Mouse (Mus musculus): ENCODE measurements around the gene Eid2b. TPM values are rescaled to one million over a fixed set of nuclear protein-coding genes. Genes with fewer than 3 reads are reported as not detected.

Eid2b gene
- polyA plus RNA-seq, 1 experiment from 2014 or later = 7.9 TPM

GRCm38 (mm10) chr7:28269355-28269754 is 8.2 kb upstream of the Eid2b start:
- Histone ChIP-seq H3K4me2 (replicated peaks; ENCODE audit: low read depth) (no peak overlapping the region), H3K27me3 (ENCODE audit: control insufficient read depth, insufficient read depth, low read length) (no peaks in the 10 kb centered on the region), H3K36me3 (ENCODE audit: control insufficient read depth, insufficient read depth, low read length) (no peaks in the 10 kb centered on the region), H3K4me1 (replicated peaks; ENCODE audit: control insufficient read depth, insufficient read depth) (no peaks in the 10 kb centered on the region), H3K9me3 (ENCODE audit: control insufficient read depth, low read length) (no peaks in the 10 kb centered on the region), H3K27ac (replicated peaks) (no peak overlapping the region), H3K4me3 (ENCODE audit: low read depth, low read length) (no peak overlapping the region), H3K9ac (ENCODE audit: low read length) (no peak overlapping the region)
- ATAC-seq (ENCODE audit: low FRiP score, low TSS enrichment) (no peak), DNase-seq (ENCODE audit: low spot score) (no peak)
- WGBS = 91% methylated on average over 12 of the region's 12 CpGs
- TF ChIP-seq CTCF (IDR thresholded peaks at IDR 0.05; ENCODE audit: low read depth) = peak; percentile 54
- TF ChIP-seq EP300 (optimal IDR thresholded peaks at IDR 0.05) = no peak

DNA sequence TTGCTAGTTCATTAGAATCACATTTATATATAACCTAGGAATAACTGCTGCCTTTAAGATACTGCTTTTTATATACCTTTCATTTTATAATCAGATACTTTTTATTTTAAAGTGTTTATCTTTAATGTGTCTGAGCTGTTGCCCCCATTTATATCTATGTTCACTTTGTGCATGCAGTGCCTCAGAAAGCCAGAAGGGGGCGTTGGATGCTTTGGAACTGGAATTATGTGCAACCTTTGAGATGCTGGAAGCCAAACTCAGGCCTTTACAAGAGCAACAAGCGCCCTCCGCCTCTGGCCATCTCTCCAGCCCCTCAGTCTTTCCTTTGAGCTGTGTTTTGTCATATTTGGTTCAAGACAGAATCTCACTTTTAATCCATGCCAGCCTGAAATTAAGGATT is 5.8 kb upstream of the Eid2b start:
- H3K9ac ChIP-seq (ENCODE audit: low read length) = no peak overlapping the region
- H3K27me3 ChIP-seq (ENCODE audit: control insufficient read depth, insufficient read depth, low read length) = no peaks in the 10 kb centered on the region
- no peak overlapping the region for H3K4me3 ChIP-seq (ENCODE audit: low read depth, low read length)
- ATAC-seq (ENCODE audit: low FRiP score, low TSS enrichment) (no peak), DNase-seq (ENCODE audit: low spot score) (no peak)
- TF ChIP-seq EP300 (optimal IDR thresholded peaks at IDR 0.05) (no peak), CTCF (IDR thresholded peaks at IDR 0.05; ENCODE audit: low read depth) (peak; percentile 47)
- no peaks in the 10 kb centered on the region for H3K36me3 ChIP-seq (ENCODE audit: control insufficient read depth, insufficient read depth, low read length)
- H3K4me1 ChIP-seq (replicated peaks; ENCODE audit: control insufficient read depth, insufficient read depth) = no peaks in the 10 kb centered on the region
- 69% methylated on average over 3 of the region's 3 CpGs for whole genome bisulfite sequencing
- no peak overlapping the region for H3K27ac ChIP-seq (replicated peaks)
- no peak overlapping the region for H3K4me2 ChIP-seq (replicated peaks; ENCODE audit: low read depth)
- no peaks in the 10 kb centered on the region for H3K9me3 ChIP-seq (ENCODE audit: control insufficient read depth, low read length)

DNA sequence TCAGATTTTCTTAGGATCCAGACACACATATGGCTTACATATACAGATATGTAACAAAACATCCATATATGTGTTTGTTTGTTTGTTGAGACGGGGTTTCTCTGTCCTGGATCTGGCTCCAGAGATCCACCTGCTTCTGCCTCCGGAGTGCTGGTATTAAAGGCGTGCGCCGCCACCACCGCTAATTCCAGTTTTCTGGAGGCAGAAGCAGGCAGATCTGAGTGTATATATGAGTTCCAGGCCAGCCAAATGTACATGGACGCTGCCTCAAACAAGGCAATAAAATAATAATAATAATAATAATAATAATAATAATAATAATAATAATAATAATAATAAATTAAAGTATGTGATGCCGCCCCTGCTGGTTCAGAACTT is 313 bp upstream of the Eid2b start:
- no peak for ATAC-seq (ENCODE audit: low FRiP score, low TSS enrichment)
- WGBS = 59% methylated on average over 8 of the region's 8 CpGs
- Histone ChIP-seq H3K27ac (replicated peaks) (no peak overlapping the region), H3K9me3 (ENCODE audit: control insufficient read depth, low read length) (no peaks in the 10 kb centered on the region), H3K36me3 (ENCODE audit: control insufficient read depth, insufficient read depth, low read length) (no peaks in the 10 kb centered on the region), H3K27me3 (ENCODE audit: control insufficient read depth, insufficient read depth, low read length) (no peaks in the 10 kb centered on the region), H3K4me3 (ENCODE audit: low read depth, low read length) (no peak overlapping the region), H3K9ac (ENCODE audit: low read length) (no peak overlapping the region), H3K4me1 (replicated peaks; ENCODE audit: control insufficient read depth, insufficient read depth) (0 out of 2 replicates have a peak, but pooled peaks cover 2% of the 10 kb centered on the region), H3K4me2 (replicated peaks; ENCODE audit: low read depth) (no peak overlapping the region)
- DNase-seq (ENCODE audit: low spot score) = no peak
- TF ChIP-seq EP300 (optimal IDR thresholded peaks at IDR 0.05) (no peak), CTCF (IDR thresholded peaks at IDR 0.05; ENCODE audit: low read depth) (no peak)

- Histone ChIP-seq H3K27me3 (ENCODE audit: control insufficient read depth, insufficient read depth, low read length) (no peaks in the 10 kb centered on the region), H3K4me3 (ENCODE audit: low read depth, low read length) (peak overlapping the region; percentile 68), H3K9ac (ENCODE audit: low read length) (peak overlapping the region; percentile 82), H3K27ac (replicated peaks) (peak overlapping the region; percentile 84; the same call in 1 of the 2 replicates), H3K9me3 (ENCODE audit: control insufficient read depth, low read length) (no peaks in the 10 kb centered on the region), H3K36me3 (ENCODE audit: control insufficient read depth, insufficient read depth, low read length) (no peaks in the 10 kb centered on the region), H3K4me1 (replicated peaks; ENCODE audit: control insufficient read depth, insufficient read depth) (0 out of 2 replicates have a peak, but pooled peaks cover 2% of the 10 kb centered on the region), H3K4me2 (replicated peaks; ENCODE audit: low read depth) (peak overlapping the region; percentile 93)
- no peak for ATAC-seq (ENCODE audit: low FRiP score, low TSS enrichment)
- WGBS = 80% methylated on average over 7 of the region's 7 CpGs
- DNase-seq (ENCODE audit: low spot score) = no peak
- no peak for TF ChIP-seq CTCF (IDR thresholded peaks at IDR 0.05; ENCODE audit: low read depth)
- no peak for TF ChIP-seq EP300 (optimal IDR thresholded peaks at IDR 0.05)
Measured at GRCm38 (mm10) chr7:28278279-28278652, 727 bp downstream of the Eid2b start.

DNA sequence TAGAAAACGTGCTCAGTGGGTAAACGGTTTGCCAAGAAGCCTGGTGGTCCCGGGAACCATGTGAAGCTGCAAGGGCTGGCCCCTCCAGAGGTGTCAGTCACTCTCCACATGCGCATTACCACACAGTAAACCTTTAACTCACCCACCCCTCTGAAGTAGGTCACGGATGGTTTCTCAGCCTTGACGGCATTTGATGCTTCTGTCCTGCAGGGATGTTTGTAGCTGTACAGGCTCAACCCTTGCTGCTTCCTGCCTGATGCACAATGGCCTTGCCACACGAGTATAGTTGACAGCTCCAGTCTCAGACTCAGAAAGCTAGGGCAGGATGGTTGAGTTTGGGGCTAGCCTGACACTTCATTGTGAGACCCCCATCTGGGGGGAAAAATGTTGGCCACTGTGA is 3.1 kb downstream of the Eid2b start:
- no peaks in the 10 kb centered on the region for H3K27me3 ChIP-seq (ENCODE audit: control insufficient read depth, insufficient read depth, low read length)
- no peaks in the 10 kb centered on the region for H3K9me3 ChIP-seq (ENCODE audit: control insufficient read depth, low read length)
- 68% methylated on average over 7 of the region's 7 CpGs for WGBS
- DNase-seq (ENCODE audit: low spot score) (no peak), ATAC-seq (ENCODE audit: low FRiP score, low TSS enrichment) (no peak)
- no peaks in the 10 kb centered on the region for H3K36me3 ChIP-seq (ENCODE audit: control insufficient read depth, insufficient read depth, low read length)
- H3K27ac ChIP-seq (replicated peaks) = no peak overlapping the region
- TF ChIP-seq EP300 (optimal IDR thresholded peaks at IDR 0.05) = no peak
- TF ChIP-seq CTCF (IDR thresholded peaks at IDR 0.05; ENCODE audit: low read depth) = no peak
- no peak overlapping the region for H3K4me2 ChIP-seq (replicated peaks; ENCODE audit: low read depth)
- H3K4me1 ChIP-seq (replicated peaks; ENCODE audit: control insufficient read depth, insufficient read depth) = 0 out of 2 replicates have a peak, but pooled peaks cover 2% of the 10 kb centered on the region
- H3K4me3 ChIP-seq (ENCODE audit: low read depth, low read length) = no peak overlapping the region
- no peak overlapping the region for H3K9ac ChIP-seq (ENCODE audit: low read length)

GRCm38 (mm10) chr7:28290165-28290564 is 12.6 kb downstream of the Eid2b start:
- no peaks in the 10 kb centered on the region for H3K9me3 ChIP-seq (ENCODE audit: control insufficient read depth, low read length)
- no peaks in the 10 kb centered on the region for H3K36me3 ChIP-seq (ENCODE audit: control insufficient read depth, insufficient read depth, low read length)
- peak overlapping the region; percentile 58 for H3K4me2 ChIP-seq (replicated peaks; ENCODE audit: low read depth)
- H3K4me3 ChIP-seq (ENCODE audit: low read depth, low read length) = peak overlapping the region; percentile 30
- H3K4me1 ChIP-seq (replicated peaks; ENCODE audit: control insufficient read depth, insufficient read depth) = peaks cover 3% of the 10 kb centered on the region; the same call in 1 of the 2 replicates
- peaks cover 2% of the 10 kb centered on the region; the same call in 1 of the 2 replicates for H3K27me3 ChIP-seq (ENCODE audit: control insufficient read depth, insufficient read depth, low read length)
- peak; percentile 40 for TF ChIP-seq CTCF (IDR thresholded peaks at IDR 0.05; ENCODE audit: low read depth)
- no peak for TF ChIP-seq EP300 (optimal IDR thresholded peaks at IDR 0.05)
- WGBS = 1% methylated on average over 15 of the region's 18 CpGs
- H3K9ac ChIP-seq (ENCODE audit: low read length) = peak overlapping the region; percentile 50; the same call in 1 of the 2 replicates
- no peak for DNase-seq (ENCODE audit: low spot score)
- peak; percentile 22; the same call in 1 of the 2 replicates for ATAC-seq (ENCODE audit: low FRiP score, low TSS enrichment)
- H3K27ac ChIP-seq (replicated peaks) = no peak overlapping the region
